Mouse (Mus musculus): ENCODE data around the gene Sag. TPM values are rescaled to one million over a fixed set of nuclear protein-coding genes. Genes with fewer than 3 reads are reported as not detected.
A peak's percentile ranks its signal among the peaks of the same experiment; 100 is the strongest.

Gene Sag
- polyA plus RNA-seq, 1 experiment from 2014 or later: 1.1 TPM

DNA sequence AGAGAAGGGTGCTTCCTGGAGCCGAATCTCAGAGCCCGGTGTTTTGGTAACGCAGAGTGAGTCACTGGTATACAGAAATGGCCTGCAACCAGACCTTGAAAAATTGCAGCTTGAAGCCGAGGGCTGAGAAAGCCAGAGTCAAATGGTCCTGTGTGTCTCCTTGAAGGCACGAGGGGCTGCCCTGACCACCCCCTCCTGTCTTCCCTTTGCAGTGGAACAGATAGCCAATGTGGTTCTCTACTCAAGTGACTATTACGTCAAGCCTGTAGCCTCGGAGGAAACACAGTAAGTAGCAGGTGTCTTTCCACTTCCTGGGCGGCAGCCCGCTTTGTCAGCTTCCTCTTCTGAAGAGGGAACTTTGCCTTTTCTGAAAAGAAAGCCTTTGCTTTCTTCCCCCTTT, 24.7 kb downstream of the Sag start:
- ATAC-seq (ENCODE audit: low read depth): no peak
- Histone ChIP-seq H3K27ac (ENCODE audit: low read length) (no peak overlapping the region), H3K9ac (ENCODE audit: low read length) (no peak overlapping the region), H3K27me3 (ENCODE audit: control insufficient read depth, insufficient read depth, low read depth, low read length) (no peaks in the 10 kb centered on the region), H3K4me3 (ENCODE audit: low read length) (no peak overlapping the region), H3K4me2 (ENCODE audit: low read depth, low read length) (no peak overlapping the region), H3K9me3 (ENCODE audit: control insufficient read depth, low read length) (no peaks in the 10 kb centered on the region), H3K36me3 (ENCODE audit: control insufficient read depth, insufficient read depth, low read length) (no peaks in the 10 kb centered on the region), H3K4me1 (replicated peaks; ENCODE audit: control insufficient read depth, insufficient read depth, low read length) (0 out of 2 replicates have a peak, but pooled peaks cover 4% of the 10 kb centered on the region)
- 45% methylated on average over 9 of the region's 9 CpGs for WGBS

DNA sequence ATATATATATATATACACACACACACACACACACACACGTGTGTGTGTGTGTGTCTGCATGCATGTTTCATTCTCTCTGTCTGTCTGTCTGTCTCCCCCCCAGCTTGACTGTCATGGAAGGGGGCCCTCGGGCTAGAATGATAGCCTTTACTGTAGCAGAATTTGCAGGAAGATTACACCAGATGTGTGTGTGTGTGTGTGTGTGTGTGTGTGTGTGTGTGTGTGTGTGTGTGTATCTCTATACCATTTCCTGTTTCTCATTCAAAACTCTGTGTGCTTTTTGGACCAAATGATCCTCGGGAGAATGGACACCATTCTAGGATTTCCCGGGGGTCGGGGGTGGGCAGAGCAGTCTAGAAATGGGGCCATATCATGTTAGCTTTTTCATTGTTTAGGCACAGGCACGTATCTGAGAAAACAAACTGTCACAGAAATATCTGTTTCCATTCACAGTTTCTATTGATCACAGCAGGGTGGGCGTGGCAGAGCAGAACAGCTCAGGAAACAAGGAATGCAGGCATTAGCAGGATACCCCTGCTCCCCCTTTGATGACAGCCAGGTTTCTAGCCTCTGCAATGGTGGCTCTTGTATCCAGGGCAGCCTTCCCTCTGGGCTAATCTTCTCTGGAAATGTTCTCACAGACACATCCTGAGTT, 25.6 kb downstream of the Sag start:
- Histone ChIP-seq H3K9ac (ENCODE audit: low read length) (no peak overlapping the region), H3K4me3 (ENCODE audit: low read length) (no peak overlapping the region), H3K27ac (ENCODE audit: low read length) (no peak overlapping the region), H3K4me1 (replicated peaks; ENCODE audit: control insufficient read depth, insufficient read depth, low read length) (0 out of 2 replicates have a peak, but pooled peaks cover 4% of the 10 kb centered on the region), H3K36me3 (ENCODE audit: control insufficient read depth, insufficient read depth, low read length) (no peaks in the 10 kb centered on the region), H3K9me3 (ENCODE audit: control insufficient read depth, low read length) (no peaks in the 10 kb centered on the region), H3K4me2 (ENCODE audit: low read depth, low read length) (no peak overlapping the region), H3K27me3 (ENCODE audit: control insufficient read depth, insufficient read depth, low read depth, low read length) (no peaks in the 10 kb centered on the region)
- 36% methylated on average over 7 of the region's 7 CpGs for WGBS
- ATAC-seq (ENCODE audit: low read depth): no peak

DNA sequence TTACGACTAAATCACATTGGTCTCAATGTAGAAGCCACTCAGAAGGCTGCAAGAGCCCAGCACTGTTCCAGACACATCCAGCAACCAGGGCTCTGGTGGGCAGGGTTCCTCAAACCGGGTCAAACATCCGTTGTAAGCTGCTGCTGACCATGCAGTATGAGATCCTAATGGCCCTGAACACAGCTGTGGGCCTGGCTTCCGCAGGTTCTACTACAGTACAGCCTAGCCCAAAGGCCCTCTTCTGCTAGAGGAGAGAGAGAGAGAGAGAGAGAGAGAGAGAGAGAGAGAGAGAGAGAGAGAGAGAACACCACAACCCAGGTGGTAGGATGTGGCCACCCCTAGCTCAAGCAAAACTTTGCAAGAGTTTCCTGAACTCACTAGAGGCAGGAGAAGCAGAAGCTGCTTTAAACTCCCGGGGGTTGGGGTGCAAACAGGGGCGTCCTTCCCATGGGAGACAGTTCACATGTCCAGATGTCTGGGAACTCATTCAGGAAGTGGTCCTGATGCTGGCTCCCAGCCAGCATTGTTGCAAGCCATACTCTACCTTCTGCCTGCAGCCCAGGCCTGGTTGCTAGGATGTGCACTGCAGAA, 26.2 kb downstream of the Sag start:
- peak; percentile 60 for ATAC-seq (ENCODE audit: low read depth)
- H3K27ac ChIP-seq (ENCODE audit: low read length): no peak overlapping the region
- no peak overlapping the region for H3K4me2 ChIP-seq (ENCODE audit: low read depth, low read length)
- H3K4me1 ChIP-seq (replicated peaks; ENCODE audit: control insufficient read depth, insufficient read depth, low read length): 0 out of 2 replicates have a peak, but pooled peaks cover 4% of the 10 kb centered on the region
- no peaks in the 10 kb centered on the region for H3K36me3 ChIP-seq (ENCODE audit: control insufficient read depth, insufficient read depth, low read length)
- H3K9ac ChIP-seq (ENCODE audit: low read length): no peak overlapping the region
- no peak overlapping the region for H3K4me3 ChIP-seq (ENCODE audit: low read length)
- no peaks in the 10 kb centered on the region for H3K9me3 ChIP-seq (ENCODE audit: control insufficient read depth, low read length)
- 40% methylated on average over 6 of the region's 6 CpGs for WGBS
- no peaks in the 10 kb centered on the region for H3K27me3 ChIP-seq (ENCODE audit: control insufficient read depth, insufficient read depth, low read depth, low read length)

DNA sequence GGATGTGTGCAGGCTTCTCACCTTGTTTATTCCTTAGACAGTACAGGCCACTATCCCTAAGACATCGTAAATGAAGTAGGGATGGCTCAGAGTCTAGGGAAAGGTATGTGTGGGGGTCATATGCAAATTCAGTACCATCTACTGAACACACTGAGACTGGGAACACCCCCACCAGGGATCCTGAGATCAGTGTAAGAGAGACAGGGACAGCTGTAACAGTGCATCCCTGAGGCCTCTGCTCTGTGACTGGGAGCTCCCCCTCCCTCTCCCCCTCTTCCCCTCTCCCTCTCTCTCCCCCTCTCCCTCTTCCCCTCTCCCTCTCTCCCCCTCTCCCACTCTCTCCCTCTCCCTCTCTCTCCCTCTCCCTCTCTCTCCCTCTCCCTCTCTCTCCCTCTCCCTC, 33.0 kb downstream of the Sag start:
- no peak overlapping the region for H3K4me3 ChIP-seq (ENCODE audit: low read length)
- H3K4me2 ChIP-seq (ENCODE audit: low read depth, low read length): no peak overlapping the region
- H3K27ac ChIP-seq (ENCODE audit: low read length): no peak overlapping the region
- ATAC-seq (ENCODE audit: low read depth): no peak
- 69% methylated on average over 1 of the region's 1 CpGs for WGBS
- no peaks in the 10 kb centered on the region for H3K9me3 ChIP-seq (ENCODE audit: control insufficient read depth, low read length)
- H3K9ac ChIP-seq (ENCODE audit: low read length): no peak overlapping the region
- H3K36me3 ChIP-seq (ENCODE audit: control insufficient read depth, insufficient read depth, low read length): no peaks in the 10 kb centered on the region
- no peaks in the 10 kb centered on the region for H3K4me1 ChIP-seq (replicated peaks; ENCODE audit: control insufficient read depth, insufficient read depth, low read length)
- no peaks in the 10 kb centered on the region for H3K27me3 ChIP-seq (ENCODE audit: control insufficient read depth, insufficient read depth, low read depth, low read length)

DNA sequence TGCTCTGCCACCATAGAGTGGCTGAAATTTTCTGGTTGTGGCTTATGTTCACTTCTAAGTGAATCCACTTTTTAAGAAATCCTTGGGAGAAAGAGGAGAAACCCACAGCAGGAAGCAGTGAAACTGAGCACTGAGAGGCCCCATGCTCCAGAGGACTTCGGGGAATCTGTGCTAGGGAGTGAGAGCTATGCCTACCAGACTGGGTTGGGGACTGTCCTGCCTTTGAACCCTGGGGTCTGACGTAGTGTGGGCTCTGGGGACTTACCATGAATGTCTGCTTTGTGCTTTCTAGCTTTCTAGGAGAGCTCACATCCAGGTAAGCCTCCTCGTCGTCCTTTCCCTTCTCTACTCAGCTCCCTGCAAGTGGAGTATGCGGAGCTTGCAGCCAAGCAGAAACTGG, 33.5 kb downstream of the Sag start:
- Histone ChIP-seq H3K4me3 (ENCODE audit: low read length) (no peak overlapping the region), H3K27me3 (ENCODE audit: control insufficient read depth, insufficient read depth, low read depth, low read length) (no peaks in the 10 kb centered on the region), H3K36me3 (ENCODE audit: control insufficient read depth, insufficient read depth, low read length) (no peaks in the 10 kb centered on the region), H3K27ac (ENCODE audit: low read length) (no peak overlapping the region), H3K9me3 (ENCODE audit: control insufficient read depth, low read length) (no peaks in the 10 kb centered on the region), H3K4me1 (replicated peaks; ENCODE audit: control insufficient read depth, insufficient read depth, low read length) (no peaks in the 10 kb centered on the region), H3K9ac (ENCODE audit: low read length) (no peak overlapping the region), H3K4me2 (ENCODE audit: low read depth, low read length) (no peak overlapping the region)
- no peak for ATAC-seq (ENCODE audit: low read depth)
- WGBS: 46% methylated on average over 5 of the region's 5 CpGs

DNA sequence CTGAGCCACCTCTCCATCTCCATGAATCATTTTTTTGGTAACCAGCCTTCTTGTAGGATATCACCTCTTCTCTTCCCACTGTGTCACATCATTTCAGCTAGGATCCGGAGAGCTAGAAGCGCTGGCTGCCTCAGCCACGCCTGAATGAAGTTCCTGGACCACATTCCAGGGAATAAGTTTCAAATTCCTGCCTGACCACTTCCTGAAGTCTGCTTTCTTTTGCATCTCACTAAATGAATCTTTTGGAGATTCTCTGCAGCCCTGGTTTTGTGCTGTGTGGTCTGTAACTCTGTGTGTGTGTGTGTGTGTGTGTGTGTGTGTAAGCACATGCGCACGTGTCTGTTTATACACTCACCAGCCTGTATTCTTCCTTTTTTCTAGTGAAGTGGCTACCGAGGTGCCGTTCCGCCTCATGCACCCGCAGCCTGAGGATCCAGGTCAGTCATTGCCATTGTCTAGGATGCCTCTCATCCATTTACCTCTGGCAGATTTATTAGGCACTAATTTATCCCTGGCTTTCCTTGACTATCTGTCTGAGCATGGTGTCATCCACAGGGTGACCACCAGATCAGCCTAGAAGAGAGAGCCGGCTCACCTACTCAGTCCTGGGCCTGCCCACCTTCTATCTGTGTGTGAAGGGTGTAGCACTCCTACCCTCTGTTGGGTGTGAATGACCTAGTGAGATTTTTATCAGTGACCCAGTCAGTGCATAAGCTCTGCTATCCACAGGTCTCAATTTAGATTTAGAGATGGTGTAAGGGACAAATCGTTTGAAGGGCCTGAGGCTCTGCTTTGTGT, 37.1 kb downstream of the Sag start:
- Histone ChIP-seq H3K27me3 (ENCODE audit: control insufficient read depth, insufficient read depth, low read depth, low read length) (no peaks in the 10 kb centered on the region), H3K27ac (ENCODE audit: low read length) (no peak overlapping the region), H3K9ac (ENCODE audit: low read length) (no peak overlapping the region), H3K4me2 (ENCODE audit: low read depth, low read length) (no peak overlapping the region), H3K4me3 (ENCODE audit: low read length) (no peak overlapping the region), H3K9me3 (ENCODE audit: control insufficient read depth, low read length) (no peaks in the 10 kb centered on the region), H3K36me3 (ENCODE audit: control insufficient read depth, insufficient read depth, low read length) (no peaks in the 10 kb centered on the region), H3K4me1 (replicated peaks; ENCODE audit: control insufficient read depth, insufficient read depth, low read length) (no peaks in the 10 kb centered on the region)
- no peak for ATAC-seq (ENCODE audit: low read depth)
- WGBS: 45% methylated on average over 11 of the region's 11 CpGs

DNA sequence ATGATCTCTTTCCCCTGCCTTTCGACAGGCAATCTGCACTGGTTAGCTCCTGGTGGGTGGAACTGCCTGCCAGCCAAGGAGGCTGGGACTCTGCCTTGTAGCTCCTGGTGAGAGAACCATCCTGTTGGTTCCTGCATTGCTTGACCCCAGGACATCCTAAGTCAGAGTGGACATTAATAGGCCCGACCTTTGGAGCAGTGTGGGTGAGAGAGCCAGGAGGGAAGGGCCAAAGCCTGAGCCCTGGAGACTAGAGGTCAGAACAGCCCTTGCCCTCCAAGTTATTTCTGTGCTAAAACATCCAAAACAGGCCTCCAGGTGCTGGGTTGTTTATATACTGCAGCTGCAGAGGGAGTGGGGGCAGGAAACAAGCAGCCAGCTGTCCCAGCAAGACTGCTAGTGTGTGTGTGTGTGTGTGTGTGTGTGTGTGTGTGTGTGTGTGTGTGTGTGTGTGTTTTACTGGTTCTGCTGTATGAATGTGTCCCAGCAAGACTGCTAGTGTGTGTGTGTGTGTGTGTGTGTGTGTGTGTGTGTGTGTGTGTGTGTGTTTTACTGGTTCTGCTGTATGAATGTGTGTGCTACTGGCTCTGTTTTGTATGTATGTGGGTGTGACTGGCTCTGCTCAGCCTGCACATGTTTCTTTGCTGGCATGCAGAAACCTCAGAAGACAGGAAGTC, 43.5 kb downstream of the Sag start:
- no peak overlapping the region for H3K27ac ChIP-seq (ENCODE audit: low read length)

DNA sequence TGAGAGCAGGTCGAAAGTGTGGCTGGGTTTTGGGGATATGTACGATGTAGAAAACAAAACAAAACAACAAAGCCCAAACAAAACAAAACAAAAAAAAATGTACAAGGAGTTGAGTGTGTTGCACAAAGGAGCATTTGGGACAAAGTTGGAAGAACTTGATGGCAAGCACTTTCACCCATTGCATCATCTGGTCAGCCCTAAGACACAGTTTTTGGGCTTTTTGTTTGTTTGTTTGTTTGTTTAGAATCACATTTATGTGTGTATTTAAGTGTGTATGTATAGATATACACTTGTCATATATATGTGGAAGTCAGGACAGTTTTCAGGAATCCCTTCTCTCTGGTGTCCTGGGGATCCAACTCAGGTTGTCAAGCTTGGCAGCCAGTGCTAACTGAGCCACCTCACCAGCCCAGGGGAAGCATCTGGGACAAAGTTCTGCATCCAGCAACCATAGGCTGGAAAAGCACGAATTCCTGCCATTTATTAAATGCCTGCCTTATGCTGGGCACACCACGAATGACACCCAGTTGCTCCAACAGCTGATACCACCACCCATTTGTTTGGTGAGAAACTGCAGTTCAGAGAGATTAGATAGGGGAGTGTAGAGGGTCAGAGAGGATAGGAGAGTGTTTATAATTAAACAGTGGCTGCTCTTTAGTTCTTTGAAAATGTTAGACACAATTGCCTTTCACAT, 44.1 kb downstream of the Sag start:
- no peak overlapping the region for H3K4me2 ChIP-seq (ENCODE audit: low read depth, low read length)
- WGBS: 16% methylated on average over 4 of the region's 4 CpGs
- no peaks in the 10 kb centered on the region for H3K9me3 ChIP-seq (ENCODE audit: control insufficient read depth, low read length)
- ATAC-seq (ENCODE audit: low read depth): no peak
- H3K4me3 ChIP-seq (ENCODE audit: low read length): no peak overlapping the region
- peaks cover 14% of the 10 kb centered on the region for H3K4me1 ChIP-seq (replicated peaks; ENCODE audit: control insufficient read depth, insufficient read depth, low read length)
- no peaks in the 10 kb centered on the region for H3K27me3 ChIP-seq (ENCODE audit: control insufficient read depth, insufficient read depth, low read depth, low read length)
- H3K9ac ChIP-seq (ENCODE audit: low read length): no peak overlapping the region
- H3K27ac ChIP-seq (ENCODE audit: low read length): no peak overlapping the region
- no peaks in the 10 kb centered on the region for H3K36me3 ChIP-seq (ENCODE audit: control insufficient read depth, insufficient read depth, low read length)

More for the DNA sequence above, 43.5 kb downstream of the Sag start:
- Histone ChIP-seq H3K4me2 (ENCODE audit: low read depth, low read length) (no peak overlapping the region), H3K27me3 (ENCODE audit: control insufficient read depth, insufficient read depth, low read depth, low read length) (no peaks in the 10 kb centered on the region), H3K9me3 (ENCODE audit: control insufficient read depth, low read length) (no peaks in the 10 kb centered on the region), H3K36me3 (ENCODE audit: control insufficient read depth, insufficient read depth, low read length) (no peaks in the 10 kb centered on the region), H3K4me1 (replicated peaks; ENCODE audit: control insufficient read depth, insufficient read depth, low read length) (peaks cover 12% of the 10 kb centered on the region), H3K4me3 (ENCODE audit: low read length) (no peak overlapping the region), H3K9ac (ENCODE audit: low read length) (no peak overlapping the region)
- WGBS: 28% methylated on average over 2 of the region's 2 CpGs
- ATAC-seq (ENCODE audit: low read depth): peak; percentile 73

Measured in lung, embryonic 16.5 days (tissue).